Mouse (Mus musculus) CH12.LX (cell line): ENCODE measurements around the gene BC049715. TPM values are rescaled to one million over a fixed set of nuclear protein-coding genes. Genes with fewer than 3 reads are reported as not detected.

Experiments used
- DNase-seq: peaks from one replicate; pipeline ENCODE4 v3.0.0-alpha.2; 2013; ENCODE audit errors: extremely low read depth
- H3K27ac ChIP-seq: 2 replicates; pipeline ENCODE4 v1.5.1; 2012; ENCODE audit warnings: low read depth, mild to moderate bottlenecking, control low read depth, moderate library complexity; ENCODE audit not compliant: insufficient read depth
- H3K27me3 ChIP-seq: replicated peaks from 2 replicates; pipeline ENCODE3; 2012; ENCODE audit warnings: inconsistent platforms
- H3K36me3 ChIP-seq, 2 experiments: replicated peaks in 1 of 2; 2 replicates each; pipeline versions ENCODE3 to v1.6.1; 2012; ENCODE audit warnings: inconsistent platforms in 1 of 2, low read length in 1 of 2, mild to moderate bottlenecking in 1 of 2, mixed read lengths in 1 of 2, moderate library complexity in 1 of 2; ENCODE audit not compliant: control insufficient read depth in 1 of 2, insufficient read depth in 1 of 2
- H3K4me1 ChIP-seq, 2 experiments: 2 replicates each; pipeline ENCODE4 v1.6.1; 2012; ENCODE audit warnings: inconsistent platforms in 1 of 2, moderate library complexity in 1 of 2; ENCODE audit not compliant: insufficient read depth in 2 of 2, control insufficient read depth in 1 of 2
- H3K4me2 ChIP-seq: 2 replicates; pipeline ENCODE4 v1.6.1; 2012; ENCODE audit warnings: low read depth, mild to moderate bottlenecking, control low read depth; ENCODE audit not compliant: poor library complexity, insufficient read depth, severe bottlenecking
- H3K4me3 ChIP-seq, 3 experiments: fragments of 150-350 bp in 1 of 3; sonication (generic) in 1 of 3; replicated peaks in 1 of 3; 2 replicates each; pipeline versions ENCODE3 to v1.5.1; 2011 to 2012; ENCODE audit warnings: low read depth in 2 of 3, low read length in 2 of 3, mild to moderate bottlenecking in 2 of 3, moderate library complexity in 2 of 3, control low read depth in 1 of 3, improper control_type of control experiment in 1 of 3, inconsistent platforms in 1 of 3, mixed read lengths in 1 of 3; ENCODE audit not compliant: poor library complexity in 1 of 3
- H3K79me2 ChIP-seq: replicated peaks from 2 replicates; pipeline ENCODE4 v1.6.1; 2012; ENCODE audit warnings: mild to moderate bottlenecking, moderate library complexity; ENCODE audit not compliant: control insufficient read depth, poor library complexity, insufficient read depth, severe bottlenecking; ENCODE audit errors: extremely low read depth
- H3K9ac ChIP-seq: 2 replicates; pipeline ENCODE4 v1.6.1; 2012; ENCODE audit warnings: low read depth, mild to moderate bottlenecking, control low read depth, moderate library complexity; ENCODE audit not compliant: insufficient read depth
- H3K9me3 ChIP-seq: replicated peaks from 2 replicates; pipeline ENCODE3; 2012; ENCODE audit warnings: low read length, inconsistent platforms, mixed read lengths
- BHLHE40 ChIP-seq: IDR thresholded peaks from 2 replicates; pipeline ENCODE4 v1.6.1; 2011; ENCODE audit warnings: mild to moderate bottlenecking, low read depth, low read length, improper control_type of control experiment
- E2F4 ChIP-seq: IDR thresholded peaks from 2 replicates; pipeline ENCODE4 v1.6.1; 2011; ENCODE audit warnings: low read depth, low read length, improper control_type of control experiment; ENCODE audit not compliant: insufficient replicate concordance
- GABPA ChIP-seq: IDR thresholded peaks from 2 replicates; pipeline ENCODE4 v1.6.1; 2012; ENCODE audit warnings: low read depth, low read length, improper control_type of control experiment, inconsistent platforms; ENCODE audit not compliant: insufficient replicate concordance
- JUN ChIP-seq: IDR thresholded peaks from 2 replicates; pipeline ENCODE4 v1.6.1; 2011; ENCODE audit warnings: low read depth, mild to moderate bottlenecking, low read length, improper control_type of control experiment, moderate library complexity; ENCODE audit not compliant: insufficient read depth
- JUND ChIP-seq: conservative IDR thresholded peaks from 2 replicates; pipeline ENCODE4 v1.6.1; 2011; ENCODE audit warnings: low read depth, low read length, improper control_type of control experiment
- MAZ ChIP-seq: IDR thresholded peaks from 2 replicates; pipeline ENCODE4 v1.6.1; 2012; ENCODE audit warnings: low read depth, mild to moderate bottlenecking, inconsistent platforms, low read length, improper control_type of control experiment, moderate library complexity
- MEF2A ChIP-seq: IDR thresholded peaks from 2 replicates; pipeline ENCODE4 v1.6.1; 2014; ENCODE audit warnings: low read depth, mild to moderate bottlenecking, inconsistent platforms, low read length, improper control_type of control experiment, borderline replicate concordance
- NELFE ChIP-seq: IDR thresholded peaks from 2 replicates; pipeline ENCODE4 v1.6.1; 2011; ENCODE audit warnings: low read depth, low read length, improper control_type of control experiment
- NRF1 ChIP-seq: IDR thresholded peaks from 2 replicates; pipeline ENCODE4 v1.6.1; 2014; ENCODE audit warnings: low read depth, mild to moderate bottlenecking, inconsistent platforms, low read length, improper control_type of control experiment, moderate library complexity
- PAX5 ChIP-seq: IDR thresholded peaks from 2 replicates; pipeline ENCODE4 v1.6.1; 2012; ENCODE audit warnings: low read length, inconsistent platforms, mixed read lengths
- POLR2AphosphoS2 ChIP-seq: IDR thresholded peaks from 2 replicates; pipeline ENCODE4 v1.6.1; 2011; ENCODE audit warnings: low read depth, low read length, improper control_type of control experiment
- RAD21 ChIP-seq: IDR thresholded peaks from 2 replicates; pipeline ENCODE4 v1.6.1; 2011; ENCODE audit warnings: low read depth, mild to moderate bottlenecking, low read length, improper control_type of control experiment, moderate library complexity
- RCOR1 ChIP-seq: conservative IDR thresholded peaks from 2 replicates; pipeline ENCODE4 v1.6.1; 2012; ENCODE audit warnings: low read depth, mild to moderate bottlenecking, inconsistent platforms, low read length, improper control_type of control experiment
- SIN3A ChIP-seq: IDR thresholded peaks from 2 replicates; pipeline ENCODE4 v1.6.1; 2012; ENCODE audit warnings: low read length, improper control_type of control experiment, inconsistent platforms
- UBTF ChIP-seq: IDR thresholded peaks from 2 replicates; pipeline ENCODE4 v1.6.1; 2012; ENCODE audit warnings: low read depth, mild to moderate bottlenecking, inconsistent platforms, low read length, improper control_type of control experiment, moderate library complexity
- ZC3H11A ChIP-seq: IDR thresholded peaks from 2 replicates; pipeline ENCODE4 v1.6.1; 2012; ENCODE audit warnings: low read depth, mild to moderate bottlenecking, inconsistent platforms, low read length, improper control_type of control experiment
- dilution Hi-C: fragments of 300-500 bp; cut with MboI; formaldehyde crosslinking; loops from 2 replicates; pipeline ENCODE4 v1.14.3; 2020; ENCODE audit warnings: low sequenced_read_pairs; ENCODE audit not compliant: extremely low pct_unique_long_range_greater_than_20kb, extremely low pct_ligation_motif_present
- in situ Hi-C: fragments of 300-500 bp; cut with MboI; formaldehyde crosslinking; loops from 3 replicates; pipeline ENCODE4 v1.14.3; 2019; ENCODE audit warnings: low sequenced_read_pairs, low pct_ligation_motif_present, low pct_unique_long_range_greater_than_20kb, mixed read lengths
- polyA plus RNA-seq: library from polyadenylated mRNA; unstranded; fragments of >175 nt; gene quantifications from 2 replicates; pipeline ENCODE4 v1.2.1, GENCODE M21; 2012; ENCODE audit warnings: low read depth; ENCODE audit not compliant: insufficient read length
- total RNA-seq, 2 experiments: library from RNA; depleted of rRNA; stranded (reverse); fragments of 300-350 nt in 1 of 2; fragments of >200 nt in 1 of 2; gene quantifications; 2 replicates each; pipeline ENCODE4 v1.2.3; 2012 to 2014

BC049715 gene
- total and polyA plus RNA-seq, 3 experiments = 8.8 to 13.5 (median 9.9) TPM

DNA sequence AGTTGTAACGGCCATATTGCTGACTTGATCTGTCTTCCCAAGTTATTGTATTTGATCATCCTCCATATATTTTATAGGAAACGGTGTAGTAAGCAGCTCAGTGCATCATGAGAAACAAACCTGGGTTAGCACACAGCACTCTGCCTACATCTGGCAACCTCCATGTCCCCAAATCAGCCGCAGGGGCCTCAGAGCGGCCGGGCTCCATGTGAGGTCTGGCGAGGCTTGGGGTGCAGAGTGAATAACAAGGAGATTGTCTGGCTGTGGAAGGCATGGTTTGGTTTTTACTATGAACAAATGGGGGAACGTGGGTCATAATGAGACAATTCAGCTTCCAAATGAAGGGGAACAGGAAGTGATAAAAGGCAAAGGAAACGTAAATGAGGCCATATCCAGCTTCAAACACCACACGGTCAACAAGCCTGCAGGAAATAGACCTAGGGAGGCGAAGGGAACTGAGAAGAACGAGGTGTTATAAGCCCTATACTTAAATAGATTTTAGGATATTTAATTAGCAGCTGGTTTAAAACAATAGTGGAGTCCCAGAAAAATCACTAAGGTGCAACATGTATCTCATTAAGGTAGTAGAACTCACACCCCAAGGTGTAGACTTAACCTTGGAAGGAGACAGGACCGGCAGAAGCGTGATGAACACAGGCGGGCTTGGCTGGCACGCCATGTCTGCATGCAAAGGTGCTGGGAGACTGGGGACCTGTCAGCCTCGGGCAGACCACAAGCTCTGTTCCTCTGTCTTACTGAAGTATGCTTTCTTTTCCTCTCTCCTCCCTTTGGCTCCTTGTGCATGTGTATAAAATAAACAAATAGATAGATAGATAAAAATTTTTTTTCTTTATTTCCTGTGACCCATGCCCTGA is 34.3 kb upstream of the BC049715 start:
- Histone ChIP-seq H3K4me3 (no peak overlapping the region), H3K79me2 (no peaks in the 10 kb centered on the region), H3K27me3 (no peaks in the 10 kb centered on the region), H3K4me1 (peaks cover 0 to 9% of the 10 kb centered on the region in 2 experiments; a peak in 2 of 4 replicates), H3K27ac (no peak overlapping the region), H3K36me3 (no peaks in the 10 kb centered on the region), H3K9ac (no peak overlapping the region; the same call in 1 of the 2 replicates), H3K4me2 (peak overlapping the region; percentile 48), H3K9me3 (no peaks in the 10 kb centered on the region)
- in situ Hi-C loops = no loop called here
- DNase-seq = no peak
- dilution Hi-C loops = no loop called here
- TF ChIP-seq MAZ (no peak), MEF2A (no peak), RAD21 (no peak), NRF1 (no peak), JUN (no peak), ZC3H11A (no peak), PAX5 (no peak), JUND (no peak), SIN3A (no peak), RCOR1 (no peak), UBTF (no peak), NELFE (no peak)

DNA sequence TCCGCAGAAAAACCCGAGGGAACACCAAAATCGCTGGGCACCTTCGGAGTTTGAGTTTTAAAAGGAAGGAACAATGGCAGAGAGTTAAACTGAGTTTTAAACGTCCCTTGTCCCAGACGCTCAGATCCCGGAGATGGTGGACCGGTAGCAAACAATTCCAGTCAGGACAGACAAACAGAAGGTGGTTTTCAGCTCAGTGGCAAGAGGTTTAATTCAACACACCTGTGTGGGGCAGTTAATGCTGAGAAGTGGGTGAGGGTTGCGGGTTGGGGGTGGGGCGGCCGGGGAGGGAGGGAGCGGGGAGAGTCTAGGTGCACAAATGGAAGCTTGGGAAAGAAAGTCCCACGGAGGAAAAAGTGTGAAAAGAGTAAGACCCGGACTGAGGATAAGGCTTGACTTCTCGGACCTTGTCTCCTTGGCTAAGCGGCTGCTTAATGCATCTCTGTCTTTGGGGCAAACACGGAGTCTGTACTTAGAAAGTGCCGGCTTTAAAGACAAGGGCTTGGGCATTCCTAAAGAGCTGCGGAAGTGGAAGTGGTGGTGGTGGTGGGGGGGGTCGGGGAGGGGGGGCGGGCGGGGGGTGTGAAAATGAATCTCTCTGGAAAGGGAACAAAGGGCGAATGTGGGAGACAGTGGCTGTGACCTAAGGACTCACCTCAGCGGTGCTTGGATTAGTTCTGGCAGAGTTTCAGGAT is 33.4 kb upstream of the BC049715 start:
- no peak overlapping the region for H3K9ac ChIP-seq
- in situ Hi-C loops = no loop called here
- H3K4me3 ChIP-seq = no peak overlapping the region

More for the DNA sequence above, 33.4 kb upstream of the BC049715 start:
- no peak for DNase-seq
- no peaks in the 10 kb centered on the region for H3K27me3 ChIP-seq
- dilution Hi-C loops = no loop called here
- no peaks in the 10 kb centered on the region for H3K36me3 ChIP-seq
- H3K9me3 ChIP-seq = no peaks in the 10 kb centered on the region
- TF ChIP-seq BHLHE40 (no peak), RCOR1 (no peak), JUN (no peak), POLR2AphosphoS2 (no peak), SIN3A (no peak), E2F4 (no peak), GABPA (no peak)
- no peaks in the 10 kb centered on the region for H3K79me2 ChIP-seq
- H3K4me2 ChIP-seq = peak overlapping the region; percentile 48
- no peak overlapping the region for H3K27ac ChIP-seq
- peaks cover 0 to 9% of the 10 kb centered on the region in 2 experiments; a peak in 2 of 4 replicates for H3K4me1 ChIP-seq
